Mouse (Mus musculus): Measurements from ENCODE around the gene Gm43517. TPM values are rescaled to one million over a fixed set of nuclear protein-coding genes. Genes with fewer than 3 reads are reported as not detected.

Gene Gm43517
- polyA plus RNA-seq, 1 experiment from 2014 or later = not detected

DNA sequence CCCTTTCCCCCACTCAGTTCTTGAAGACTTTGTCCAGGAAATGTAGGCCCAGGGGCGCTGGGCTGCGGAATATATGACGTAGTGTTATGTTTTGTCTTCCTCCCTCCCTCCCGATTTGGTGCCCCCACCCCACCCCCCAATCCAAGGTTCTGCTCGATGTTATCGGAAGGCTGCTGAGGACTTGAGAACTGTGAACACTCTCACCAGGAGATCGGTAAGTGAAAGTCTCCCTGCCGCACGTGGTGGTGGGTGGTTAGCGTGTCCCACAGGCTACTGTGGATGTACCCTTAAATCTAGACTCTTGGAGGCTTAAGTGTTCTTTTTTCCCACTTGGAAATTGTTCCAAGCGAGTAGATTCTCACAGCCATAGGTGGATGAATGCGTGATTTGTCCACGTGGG is 5.3 kb downstream of the Gm43517 start:
- peaks cover 99% of the 10 kb centered on the region for H3K27me3 ChIP-seq (ENCODE audit: insufficient read depth, poor library complexity, severe bottlenecking)
- H3K27ac ChIP-seq = no peak overlapping the region
- H3K36me3 ChIP-seq = no peaks in the 10 kb centered on the region
- WGBS = under 1% methylated on average over 13 of the region's 13 CpGs
- H3K9me3 ChIP-seq = no peaks in the 10 kb centered on the region
- H3K4me1 ChIP-seq (replicated peaks) = peaks cover 9% of the 10 kb centered on the region; the same call in 1 of the 2 replicates
- H3K4me3 ChIP-seq = peak overlapping the region; percentile 21; the same call in 1 of the 2 replicates
- DNase-seq (ENCODE audit: low spot score) = no peak

- DNase-seq (ENCODE audit: low spot score) = no peak
These were observed 5.9 kb downstream of the Gm43517 start for GRCm38 (mm10) chr12:49390926-49391304.

DNA sequence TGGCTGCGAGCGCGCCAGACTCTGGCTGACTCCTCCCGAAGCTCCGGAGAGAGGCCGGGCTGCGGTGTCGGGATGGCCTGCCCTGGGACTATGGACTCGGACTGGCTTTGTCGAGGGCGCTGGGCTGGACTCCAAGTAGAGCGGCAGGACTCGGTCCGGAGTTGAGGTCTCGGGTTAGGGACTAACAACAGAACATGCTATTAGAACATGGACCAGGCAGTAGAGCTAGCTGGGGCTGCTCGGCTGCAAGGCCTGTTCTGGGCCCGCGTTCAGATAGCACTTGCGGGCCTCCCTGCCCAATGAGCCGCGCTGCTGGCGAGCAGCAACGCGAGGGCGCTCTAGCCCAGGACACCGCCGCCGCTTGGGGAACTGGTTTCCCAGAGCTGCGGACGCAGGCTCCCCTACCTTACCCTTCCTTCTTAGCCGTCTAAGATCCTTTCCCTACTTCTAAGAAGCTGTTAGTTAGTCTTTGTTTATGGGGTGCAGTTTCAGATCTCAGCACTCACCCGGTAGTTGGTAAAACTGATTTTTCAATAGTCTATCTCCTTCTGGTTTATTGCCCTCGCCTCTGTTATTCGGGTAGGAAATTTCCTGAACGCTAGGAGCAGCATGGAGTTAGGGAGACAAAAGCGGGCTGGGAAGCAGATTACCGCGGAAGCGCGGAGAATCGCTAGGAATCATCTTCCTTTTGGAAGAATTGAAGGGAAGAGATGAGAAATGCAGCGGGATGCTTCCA is 6.5 kb downstream of the Gm43517 start:
- no peaks in the 10 kb centered on the region for H3K9me3 ChIP-seq
- H3K27me3 ChIP-seq (ENCODE audit: insufficient read depth, poor library complexity, severe bottlenecking) = peaks cover 99% of the 10 kb centered on the region
- peak overlapping the region; percentile 41 for H3K4me3 ChIP-seq
- H3K36me3 ChIP-seq = no peaks in the 10 kb centered on the region
- under 1% methylated on average over 42 of the region's 42 CpGs for WGBS
- H3K27ac ChIP-seq = peak overlapping the region; percentile 63
- DNase-seq (ENCODE audit: low spot score) = peak; percentile 88
- peaks cover 6% of the 10 kb centered on the region; the same call in 1 of the 2 replicates for H3K4me1 ChIP-seq (replicated peaks)

More at GRCm38 (mm10) chr12:49390926-49391304, 5.9 kb downstream of the Gm43517 start:
- no peaks in the 10 kb centered on the region for H3K36me3 ChIP-seq
- peak overlapping the region; percentile 41 for H3K4me3 ChIP-seq
- H3K4me1 ChIP-seq (replicated peaks) = peaks cover 6% of the 10 kb centered on the region; the same call in 1 of the 2 replicates
- WGBS = under 1% methylated on average over 9 of the region's 9 CpGs
- H3K27me3 ChIP-seq (ENCODE audit: insufficient read depth, poor library complexity, severe bottlenecking) = peaks cover 99% of the 10 kb centered on the region
- peak overlapping the region; percentile 63 for H3K27ac ChIP-seq
- no peaks in the 10 kb centered on the region for H3K9me3 ChIP-seq

DNA sequence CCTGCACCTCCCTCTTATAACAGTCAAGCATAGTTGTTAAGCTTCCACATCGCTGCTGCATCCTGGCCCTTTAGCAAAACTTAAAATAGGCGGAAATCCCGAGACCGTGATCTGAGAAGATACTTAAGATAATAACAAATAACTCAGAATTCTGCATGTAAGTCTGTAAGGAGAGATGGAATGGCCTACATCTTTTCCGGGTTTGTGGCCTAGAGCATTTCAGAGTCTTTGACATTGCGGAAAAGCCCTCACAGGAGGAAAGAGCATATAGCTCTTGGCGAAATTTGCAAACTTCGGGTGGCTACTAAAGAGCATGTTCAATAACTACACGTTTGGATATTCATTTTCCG is 7.0 kb downstream of the Gm43517 start:
- no peaks in the 10 kb centered on the region for H3K36me3 ChIP-seq
- DNase-seq (ENCODE audit: low spot score) = no peak
- peaks cover 6% of the 10 kb centered on the region; the same call in 1 of the 2 replicates for H3K4me1 ChIP-seq (replicated peaks)
- H3K27ac ChIP-seq = no peak overlapping the region
- H3K27me3 ChIP-seq (ENCODE audit: insufficient read depth, poor library complexity, severe bottlenecking) = peaks cover 99% of the 10 kb centered on the region
- peak overlapping the region; percentile 41 for H3K4me3 ChIP-seq
- 3% methylated on average over 10 of the region's 10 CpGs for WGBS
- no peaks in the 10 kb centered on the region for H3K9me3 ChIP-seq

DNA sequence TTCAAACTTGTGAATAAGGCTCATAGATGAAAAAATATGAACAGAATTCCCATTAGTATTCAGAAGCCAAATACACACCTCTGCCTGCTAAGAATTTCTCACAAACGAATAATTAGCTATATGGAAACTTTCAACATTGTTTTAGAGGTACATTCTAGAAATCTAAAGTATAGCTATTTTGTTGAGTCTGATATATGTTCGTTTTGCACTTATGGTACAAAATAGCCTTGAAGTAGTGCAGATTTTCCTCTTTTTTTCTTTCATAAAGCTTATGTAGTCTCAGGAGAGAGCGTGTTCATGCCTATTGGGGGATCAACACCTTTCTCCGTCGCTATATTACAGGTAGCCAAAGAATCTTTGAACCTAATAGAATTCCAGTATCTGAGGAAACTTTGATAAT is 7.9 kb downstream of the Gm43517 start:
- no peak overlapping the region for H3K4me3 ChIP-seq
- 4% methylated on average over 5 of the region's 5 CpGs for WGBS
- H3K9me3 ChIP-seq = no peaks in the 10 kb centered on the region
- H3K27me3 ChIP-seq (ENCODE audit: insufficient read depth, poor library complexity, severe bottlenecking) = peaks cover 100% of the 10 kb centered on the region
- DNase-seq (ENCODE audit: low spot score) = no peak
- H3K4me1 ChIP-seq (replicated peaks) = peaks cover 6% of the 10 kb centered on the region; the same call in 1 of the 2 replicates
- H3K36me3 ChIP-seq = no peaks in the 10 kb centered on the region
- H3K27ac ChIP-seq = no peak overlapping the region

- 10% methylated on average over 3 of the region's 3 CpGs for WGBS
- H3K36me3 ChIP-seq = no peaks in the 10 kb centered on the region
- H3K27me3 ChIP-seq (ENCODE audit: insufficient read depth, poor library complexity, severe bottlenecking) = peaks cover 100% of the 10 kb centered on the region
- no peaks in the 10 kb centered on the region for H3K9me3 ChIP-seq
- no peak overlapping the region for H3K4me3 ChIP-seq
- no peak for DNase-seq (ENCODE audit: low spot score)
- H3K4me1 ChIP-seq (replicated peaks) = peaks cover 6% of the 10 kb centered on the region; the same call in 1 of the 2 replicates
- H3K27ac ChIP-seq = no peak overlapping the region
These were observed 8.7 kb downstream of the Gm43517 start for GRCm38 (mm10) chr12:49393639-49394038.

GRCm38 (mm10) chr12:49394181-49394580 is 9.2 kb downstream of the Gm43517 start:
- peaks cover 100% of the 10 kb centered on the region for H3K27me3 ChIP-seq (ENCODE audit: insufficient read depth, poor library complexity, severe bottlenecking)
- H3K27ac ChIP-seq = no peak overlapping the region

DNA sequence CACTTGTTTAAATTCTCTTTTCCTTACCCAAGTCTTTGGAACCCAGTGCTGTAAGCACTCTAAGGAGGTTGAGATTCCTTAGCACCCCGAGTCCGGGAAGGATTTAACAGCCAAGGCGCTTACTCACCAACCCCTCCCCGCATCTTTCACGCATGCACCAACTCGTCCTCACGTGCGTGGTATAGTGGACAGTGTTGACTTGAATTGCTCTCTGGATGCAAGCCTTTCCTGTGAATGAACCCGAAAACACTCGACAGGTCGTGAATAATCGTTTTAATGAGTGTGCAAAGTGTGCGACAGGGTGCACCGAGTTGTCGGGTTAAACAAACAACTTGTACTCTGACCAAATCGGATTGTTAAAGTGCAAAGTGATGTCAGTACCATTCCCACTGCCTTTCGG is 9.9 kb downstream of the Gm43517 start:
- H3K9me3 ChIP-seq = no peaks in the 10 kb centered on the region

More at GRCm38 (mm10) chr12:49394181-49394580, 9.2 kb downstream of the Gm43517 start:
- 2% methylated on average over 1 of the region's 1 CpGs for WGBS
- Histone ChIP-seq H3K9me3 (no peaks in the 10 kb centered on the region), H3K4me3 (no peak overlapping the region), H3K4me1 (replicated peaks) (peaks cover 6% of the 10 kb centered on the region; the same call in 1 of the 2 replicates), H3K36me3 (no peaks in the 10 kb centered on the region)
- no peak for DNase-seq (ENCODE audit: low spot score)

GRCm38 (mm10) chr12:49395969-49396368 is 11.0 kb downstream of the Gm43517 start:
- no peak for DNase-seq (ENCODE audit: low spot score)
- no peak overlapping the region for H3K27ac ChIP-seq
- WGBS = 21% methylated on average over 2 of the region's 2 CpGs
- no peaks in the 10 kb centered on the region for H3K9me3 ChIP-seq
- no peak overlapping the region for H3K4me3 ChIP-seq
- peaks cover 100% of the 10 kb centered on the region for H3K27me3 ChIP-seq (ENCODE audit: insufficient read depth, poor library complexity, severe bottlenecking)
- peaks cover 10% of the 10 kb centered on the region for H3K4me1 ChIP-seq (replicated peaks)
- no peaks in the 10 kb centered on the region for H3K36me3 ChIP-seq

More for the DNA sequence above, 9.9 kb downstream of the Gm43517 start:
- under 1% methylated on average over 17 of the region's 17 CpGs for WGBS
- peak; percentile 35 for DNase-seq (ENCODE audit: low spot score)
- no peaks in the 10 kb centered on the region for H3K36me3 ChIP-seq
- H3K27me3 ChIP-seq (ENCODE audit: insufficient read depth, poor library complexity, severe bottlenecking) = peaks cover 100% of the 10 kb centered on the region
- H3K27ac ChIP-seq = no peak overlapping the region
- H3K4me1 ChIP-seq (replicated peaks) = peaks cover 6% of the 10 kb centered on the region; the same call in 1 of the 2 replicates
- no peak overlapping the region for H3K4me3 ChIP-seq

DNA sequence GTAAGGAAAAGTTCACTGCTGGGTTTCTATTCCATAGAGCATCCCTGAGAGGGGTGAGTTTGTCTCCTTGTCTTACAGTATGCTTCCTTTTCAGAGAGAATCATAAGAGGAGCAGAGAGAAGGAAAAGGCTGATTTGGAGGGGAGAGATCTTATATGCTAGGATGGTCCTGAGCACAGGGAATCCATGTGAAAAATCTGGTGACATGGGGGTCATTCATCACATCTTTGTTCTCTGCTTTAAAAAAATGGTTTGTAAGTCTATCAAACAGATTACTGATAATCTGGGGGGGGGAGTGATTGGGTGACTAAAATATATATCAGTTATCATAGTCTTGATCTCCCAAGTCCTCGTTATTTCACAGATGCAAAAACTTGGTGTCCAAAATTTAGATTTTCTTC is 11.8 kb downstream of the Gm43517 start:
- no peak for DNase-seq (ENCODE audit: low spot score)

DNA sequence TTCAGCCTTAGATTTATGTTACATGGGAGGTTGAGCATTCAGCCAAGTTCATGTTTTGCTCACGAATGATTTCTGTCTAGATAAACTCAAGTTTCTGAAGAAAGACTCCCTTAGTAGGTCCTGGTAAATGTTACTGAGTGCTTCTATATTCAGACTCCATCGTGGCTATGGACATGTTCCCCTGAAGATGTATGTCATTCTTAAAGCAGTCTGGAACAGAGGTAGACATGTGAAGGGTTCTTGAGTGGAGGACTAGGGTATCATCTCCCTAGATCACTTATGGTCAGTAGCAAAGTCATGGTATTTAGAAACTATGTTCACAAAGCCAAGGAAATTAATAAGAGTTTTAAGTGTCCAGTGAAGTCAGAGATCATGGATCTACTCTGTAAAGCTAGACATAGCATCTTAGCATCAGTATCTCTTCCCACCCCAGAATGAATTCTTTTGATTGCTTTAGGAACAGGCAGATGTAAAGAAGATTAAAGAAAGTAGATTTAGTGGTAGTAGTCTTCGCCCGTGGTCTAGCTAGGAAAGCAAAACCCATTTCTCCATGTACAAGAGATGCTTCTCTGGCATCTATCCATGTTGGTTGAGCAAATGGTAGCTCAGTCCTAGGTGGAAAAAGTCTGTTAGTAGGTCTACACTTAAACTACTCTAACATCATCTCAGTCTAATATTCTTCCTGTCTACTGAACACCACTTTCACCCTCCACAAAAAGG is 12.6 kb downstream of the Gm43517 start:
- Histone ChIP-seq H3K9me3 (no peaks in the 10 kb centered on the region), H3K27me3 (ENCODE audit: insufficient read depth, poor library complexity, severe bottlenecking) (peaks cover 99% of the 10 kb centered on the region), H3K4me3 (no peak overlapping the region), H3K4me1 (replicated peaks) (peaks cover 15% of the 10 kb centered on the region), H3K36me3 (no peaks in the 10 kb centered on the region), H3K27ac (no peak overlapping the region)
- WGBS = 19% methylated on average over 4 of the region's 4 CpGs
- DNase-seq (ENCODE audit: low spot score) = no peak

More for the DNA sequence above, 11.8 kb downstream of the Gm43517 start:
- H3K4me1 ChIP-seq (replicated peaks) = peaks cover 13% of the 10 kb centered on the region
- WGBS = 43% methylated on average over 1 of the region's 1 CpGs
- peaks cover 100% of the 10 kb centered on the region for H3K27me3 ChIP-seq (ENCODE audit: insufficient read depth, poor library complexity, severe bottlenecking)
- no peak overlapping the region for H3K4me3 ChIP-seq
- H3K36me3 ChIP-seq = no peaks in the 10 kb centered on the region
- H3K27ac ChIP-seq = no peak overlapping the region
- no peaks in the 10 kb centered on the region for H3K9me3 ChIP-seq

DNA sequence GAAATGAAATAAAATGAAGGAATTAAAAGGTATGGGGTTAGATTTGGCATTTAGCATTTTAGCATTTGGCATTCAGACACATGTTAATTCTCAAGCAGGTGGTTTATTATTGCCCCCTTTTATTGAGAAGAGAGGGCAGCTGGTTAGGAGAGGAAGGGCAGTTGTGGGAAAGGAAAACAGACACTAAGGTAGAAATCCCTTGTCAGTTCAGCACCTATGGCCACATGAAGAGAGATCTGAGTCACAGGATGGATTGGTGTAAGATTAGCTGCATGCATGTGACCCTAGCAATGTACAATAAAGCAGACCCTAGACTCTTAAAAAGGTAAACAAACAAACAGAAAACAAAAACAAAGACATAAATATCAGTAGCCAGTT is 13.2 kb downstream of the Gm43517 start:
- H3K4me1 ChIP-seq (replicated peaks) = peaks cover 15% of the 10 kb centered on the region
- no peaks in the 10 kb centered on the region for H3K9me3 ChIP-seq
- H3K27me3 ChIP-seq (ENCODE audit: insufficient read depth, poor library complexity, severe bottlenecking) = peaks cover 99% of the 10 kb centered on the region
- no peaks in the 10 kb centered on the region for H3K36me3 ChIP-seq
- H3K4me3 ChIP-seq = no peak overlapping the region
- DNase-seq (ENCODE audit: low spot score) = no peak
- no peak overlapping the region for H3K27ac ChIP-seq

- 15% methylated on average over 3 of the region's 3 CpGs for WGBS
- Histone ChIP-seq H3K4me1 (replicated peaks) (peaks cover 15% of the 10 kb centered on the region), H3K27me3 (ENCODE audit: insufficient read depth, poor library complexity, severe bottlenecking) (peaks cover 99% of the 10 kb centered on the region), H3K27ac (no peak overlapping the region), H3K9me3 (no peaks in the 10 kb centered on the region), H3K36me3 (no peaks in the 10 kb centered on the region), H3K4me3 (no peak overlapping the region)
- no peak for DNase-seq (ENCODE audit: low spot score)
These were observed 13.7 kb downstream of the Gm43517 start for GRCm38 (mm10) chr12:49398636-49399035.
